Mouse (Mus musculus): ENCODE measurements around the gene Ide. TPM values are rescaled to one million over a fixed set of nuclear protein-coding genes. Genes with fewer than 3 reads are reported as not detected.

The Ide gene
- total and polyA plus RNA-seq, 3 experiments = 56.0 to 116 (median 79.5) TPM

GRCm38 (mm10) chr19:37315091-37315490 is 22.6 kb downstream of the Ide start:
- dilution Hi-C loops (cut with MboI; ENCODE audit: extremely low pct_ligation_motif_present, extremely low pct_unique_long_range_greater_than_20kb, low sequenced_read_pairs) (no loop called here), in situ Hi-C loops (cut with MboI; ENCODE audit: low pct_ligation_motif_present, low pct_unique_long_range_greater_than_20kb, low sequenced_read_pairs) (no loop called here)
- DNase-seq (ENCODE audit: extremely low read depth) = no peak
- no peaks in the 10 kb centered on the region for H3K9me3 ChIP-seq (replicated peaks; ENCODE audit: low read length)
- no peak overlapping the region for H3K27ac ChIP-seq (ENCODE audit: insufficient read depth, low read depth)
- H3K9ac ChIP-seq (ENCODE audit: insufficient read depth, low read depth) = no peak overlapping the region
- H3K79me2 ChIP-seq (replicated peaks; ENCODE audit: control insufficient read depth, extremely low read depth, insufficient read depth, poor library complexity, severe bottlenecking) = peaks cover 6% of the 10 kb centered on the region; the same call in 1 of the 2 replicates
- H3K36me3 ChIP-seq (replicated peaks in 1 of 2; ENCODE audit: control insufficient read depth in 1 of 2, insufficient read depth in 1 of 2, low read length in 1 of 2) = peaks cover 65 to 95% of the 10 kb centered on the region in 2 experiments
- no peaks in the 10 kb centered on the region for H3K27me3 ChIP-seq (replicated peaks)
- H3K4me2 ChIP-seq (ENCODE audit: insufficient read depth, low read depth, poor library complexity, severe bottlenecking) = no peak overlapping the region
- TF ChIP-seq USF2 (conservative IDR thresholded peaks at IDR 0.05; ENCODE audit: low read depth, low read length) = no peak
- H3K4me3 ChIP-seq (replicated peaks in 1 of 3; ENCODE audit: low read depth in 2 of 3, low read length in 2 of 3, poor library complexity in 1 of 3) = no peak overlapping the region
- H3K4me1 ChIP-seq (ENCODE audit: control insufficient read depth in 1 of 2, insufficient read depth in 2 of 2) = no peaks in the 10 kb centered on the region

GRCm38 (mm10) chr19:37311426-37311825 is 26.2 kb downstream of the Ide start:
- in situ Hi-C loops (cut with MboI; ENCODE audit: low pct_ligation_motif_present, low pct_unique_long_range_greater_than_20kb, low sequenced_read_pairs) (no loop called here), dilution Hi-C loops (cut with MboI; ENCODE audit: extremely low pct_ligation_motif_present, extremely low pct_unique_long_range_greater_than_20kb, low sequenced_read_pairs) (no loop called here)
- Histone ChIP-seq H3K4me2 (ENCODE audit: insufficient read depth, low read depth, poor library complexity, severe bottlenecking) (no peak overlapping the region), H3K4me3 (replicated peaks in 1 of 3; ENCODE audit: low read depth in 2 of 3, low read length in 2 of 3, poor library complexity in 1 of 3) (no peak overlapping the region), H3K79me2 (replicated peaks; ENCODE audit: control insufficient read depth, extremely low read depth, insufficient read depth, poor library complexity, severe bottlenecking) (peaks cover 2% of the 10 kb centered on the region; the same call in 1 of the 2 replicates), H3K27ac (ENCODE audit: insufficient read depth, low read depth) (no peak overlapping the region), H3K4me1 (ENCODE audit: control insufficient read depth in 1 of 2, insufficient read depth in 2 of 2) (no peaks in the 10 kb centered on the region), H3K9me3 (replicated peaks; ENCODE audit: low read length) (no peaks in the 10 kb centered on the region), H3K9ac (ENCODE audit: insufficient read depth, low read depth) (no peak overlapping the region), H3K36me3 (replicated peaks in 1 of 2; ENCODE audit: control insufficient read depth in 1 of 2, insufficient read depth in 1 of 2, low read length in 1 of 2) (peaks cover 65 to 96% of the 10 kb centered on the region in 2 experiments), H3K27me3 (replicated peaks) (no peaks in the 10 kb centered on the region)
- no peak for DNase-seq (ENCODE audit: extremely low read depth)
- no peak for TF ChIP-seq MAFK (IDR thresholded peaks at IDR 0.05; ENCODE audit: insufficient replicate concordance, low read length)
- no peak for TF ChIP-seq E2F4 (IDR thresholded peaks at IDR 0.05; ENCODE audit: insufficient replicate concordance, low read depth, low read length)
- no peak for TF ChIP-seq ELF1 (IDR thresholded peaks at IDR 0.05; ENCODE audit: low read depth, low read length)
- TF ChIP-seq TCF12 (IDR thresholded peaks at IDR 0.05; ENCODE audit: low read depth, low read length) = no peak
- no peak for TF ChIP-seq RCOR1 (conservative IDR thresholded peaks at IDR 0.05; ENCODE audit: low read depth, low read length)
- TF ChIP-seq GABPA (IDR thresholded peaks at IDR 0.05; ENCODE audit: insufficient replicate concordance, low read depth, low read length) = no peak
- TF ChIP-seq ZNF384 (IDR thresholded peaks at IDR 0.05; ENCODE audit: low read depth, low read length) = no peak
- no peak for TF ChIP-seq ZKSCAN1 (IDR thresholded peaks at IDR 0.05; ENCODE audit: borderline replicate concordance, low read depth, low read length)
- TF ChIP-seq KAT2A (IDR thresholded peaks at IDR 0.05; ENCODE audit: insufficient replicate concordance, low read length) = no peak
- no peak for TF ChIP-seq ETS1 (conservative IDR thresholded peaks at IDR 0.05; ENCODE audit: low read depth, low read length)
- TF ChIP-seq MXI1 (IDR thresholded peaks at IDR 0.05; ENCODE audit: low read depth, low read length) = no peak
- no peak for TF ChIP-seq ZMIZ1 (IDR thresholded peaks at IDR 0.05; ENCODE audit: low read depth, low read length)
- TF ChIP-seq UBTF (IDR thresholded peaks at IDR 0.05; ENCODE audit: low read depth, low read length) = no peak
- no peak for TF ChIP-seq EP300 (IDR thresholded peaks at IDR 0.05; ENCODE audit: low read length)
- no peak for TF ChIP-seq MEF2A (IDR thresholded peaks at IDR 0.05; ENCODE audit: borderline replicate concordance, low read depth, low read length)
- no peak for TF ChIP-seq SMC3 (IDR thresholded peaks at IDR 0.05; ENCODE audit: low read depth, low read length)
- TF ChIP-seq PAX5 (IDR thresholded peaks at IDR 0.05; ENCODE audit: low read length) = no peak
- no peak for TF ChIP-seq USF2 (conservative IDR thresholded peaks at IDR 0.05; ENCODE audit: low read depth, low read length)
- no peak for TF ChIP-seq CHD2 (IDR thresholded peaks at IDR 0.05; ENCODE audit: low read length)

Measured in CH12.LX (cell line).